Mouse (Mus musculus): ENCODE data around the gene Gbgt1. TPM values are rescaled to one million over a fixed set of nuclear protein-coding genes. Genes with fewer than 3 reads are reported as not detected.

Gene Gbgt1
- polyA plus RNA-seq, 1 experiment from 2014 or later = 0.70 TPM

DNA sequence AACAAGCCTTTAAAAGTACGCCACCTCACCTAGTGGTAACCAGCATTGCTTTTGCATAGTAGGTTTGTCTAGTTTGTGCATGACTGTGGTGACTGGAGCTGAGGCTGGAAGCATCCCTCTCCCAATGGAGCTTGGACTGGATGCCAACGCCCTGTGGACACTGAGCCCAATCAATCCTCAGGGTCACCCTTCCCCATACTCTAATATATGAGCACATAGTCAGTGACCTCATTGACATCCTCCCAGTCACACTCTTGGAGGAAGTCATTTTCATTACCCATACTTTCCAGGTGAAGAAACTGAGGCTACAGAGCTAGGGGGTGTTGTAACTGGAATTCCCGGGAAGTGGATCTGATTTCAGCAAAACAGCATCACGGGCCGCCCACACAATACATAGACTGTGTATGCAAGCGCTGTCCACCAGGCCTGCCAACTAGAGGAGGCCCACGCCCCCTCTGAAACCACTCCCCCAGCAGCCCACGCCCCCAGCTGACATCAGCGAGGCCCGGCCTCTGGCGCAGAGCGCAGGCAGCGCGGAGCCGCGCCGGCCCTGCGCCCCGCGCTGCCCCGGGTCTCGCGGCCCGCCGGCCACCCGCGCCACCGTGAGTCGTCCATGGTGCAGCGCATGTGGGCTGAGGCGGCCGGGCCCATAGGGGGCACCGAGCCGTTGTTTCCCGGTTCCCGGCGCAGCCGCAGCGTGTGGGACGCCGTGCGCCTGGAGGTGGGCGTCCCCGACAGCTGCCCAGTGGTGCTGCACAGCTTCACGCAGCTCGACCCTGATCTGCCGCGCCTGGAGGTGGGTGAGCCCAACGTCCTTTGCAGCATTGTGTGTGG lies 36.5 kb downstream of the Gbgt1 start:
- H3K9me3 ChIP-seq (replicated peaks; ENCODE audit: control insufficient read depth, low read length) = no peaks in the 10 kb centered on the region
- H3K27me3 ChIP-seq (ENCODE audit: control insufficient read depth, insufficient read depth, low read depth, low read length) = peaks cover 3% of the 10 kb centered on the region
- peak overlapping the region; percentile 53 for H3K9ac ChIP-seq (ENCODE audit: low read depth, low read length)
- peaks cover 4% of the 10 kb centered on the region for H3K4me1 ChIP-seq (ENCODE audit: control insufficient read depth, low read depth, low read length)
- H3K4me2 ChIP-seq (ENCODE audit: low read depth, low read length) = peak overlapping the region; percentile 67
- H3K4me3 ChIP-seq (ENCODE audit: low read depth, low read length) = peak overlapping the region; percentile 62
- no peak overlapping the region for H3K27ac ChIP-seq (ENCODE audit: low read length)
- 2% methylated on average over 49 of the region's 49 CpGs for WGBS (ENCODE audit: insufficient replicate concordance)
- no peaks in the 10 kb centered on the region for H3K36me3 ChIP-seq (ENCODE audit: control insufficient read depth, insufficient read depth)
- peak; percentile 92 for ATAC-seq (ENCODE audit: low read depth)

DNA sequence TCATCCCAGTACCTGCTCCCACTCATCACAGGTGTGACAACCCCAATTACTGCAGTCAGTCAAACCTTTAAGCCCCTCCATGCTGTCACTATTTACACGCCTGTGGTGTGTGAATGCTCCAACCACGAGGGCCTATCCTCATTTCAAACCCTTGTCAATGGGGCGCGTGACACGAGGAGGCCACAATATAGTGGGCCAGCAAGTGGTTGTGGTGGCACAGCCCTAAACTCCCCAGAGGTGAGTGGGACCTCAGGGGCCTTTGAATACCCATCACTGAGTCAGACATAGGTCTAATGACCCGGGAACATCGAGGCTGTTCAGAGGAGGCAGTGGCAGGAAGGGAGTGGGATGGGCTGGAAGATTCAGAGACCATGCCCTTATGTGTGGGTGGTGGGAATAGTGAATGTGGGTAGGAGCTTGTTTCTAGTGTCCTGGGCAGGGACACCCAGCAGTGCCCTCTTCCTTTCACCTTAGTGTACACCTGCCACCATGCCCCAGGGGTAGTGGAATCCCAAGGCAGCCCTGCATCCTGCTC lies 37.3 kb downstream of the Gbgt1 start:
- no peak for ATAC-seq (ENCODE audit: low read depth)
- peak overlapping the region; percentile 67 for H3K4me2 ChIP-seq (ENCODE audit: low read depth, low read length)
- H3K9ac ChIP-seq (ENCODE audit: low read depth, low read length) = peak overlapping the region; percentile 53
- peaks cover 4% of the 10 kb centered on the region for H3K4me1 ChIP-seq (ENCODE audit: control insufficient read depth, low read depth, low read length)
- no peaks in the 10 kb centered on the region for H3K9me3 ChIP-seq (replicated peaks; ENCODE audit: control insufficient read depth, low read length)
- peak overlapping the region; percentile 62 for H3K4me3 ChIP-seq (ENCODE audit: low read depth, low read length)
- no peak overlapping the region for H3K27ac ChIP-seq (ENCODE audit: low read length)
- peaks cover 3% of the 10 kb centered on the region for H3K27me3 ChIP-seq (ENCODE audit: control insufficient read depth, insufficient read depth, low read depth, low read length)
- no peaks in the 10 kb centered on the region for H3K36me3 ChIP-seq (ENCODE audit: control insufficient read depth, insufficient read depth)
- 48% methylated on average over 7 of the region's 7 CpGs for WGBS (ENCODE audit: insufficient replicate concordance)

DNA sequence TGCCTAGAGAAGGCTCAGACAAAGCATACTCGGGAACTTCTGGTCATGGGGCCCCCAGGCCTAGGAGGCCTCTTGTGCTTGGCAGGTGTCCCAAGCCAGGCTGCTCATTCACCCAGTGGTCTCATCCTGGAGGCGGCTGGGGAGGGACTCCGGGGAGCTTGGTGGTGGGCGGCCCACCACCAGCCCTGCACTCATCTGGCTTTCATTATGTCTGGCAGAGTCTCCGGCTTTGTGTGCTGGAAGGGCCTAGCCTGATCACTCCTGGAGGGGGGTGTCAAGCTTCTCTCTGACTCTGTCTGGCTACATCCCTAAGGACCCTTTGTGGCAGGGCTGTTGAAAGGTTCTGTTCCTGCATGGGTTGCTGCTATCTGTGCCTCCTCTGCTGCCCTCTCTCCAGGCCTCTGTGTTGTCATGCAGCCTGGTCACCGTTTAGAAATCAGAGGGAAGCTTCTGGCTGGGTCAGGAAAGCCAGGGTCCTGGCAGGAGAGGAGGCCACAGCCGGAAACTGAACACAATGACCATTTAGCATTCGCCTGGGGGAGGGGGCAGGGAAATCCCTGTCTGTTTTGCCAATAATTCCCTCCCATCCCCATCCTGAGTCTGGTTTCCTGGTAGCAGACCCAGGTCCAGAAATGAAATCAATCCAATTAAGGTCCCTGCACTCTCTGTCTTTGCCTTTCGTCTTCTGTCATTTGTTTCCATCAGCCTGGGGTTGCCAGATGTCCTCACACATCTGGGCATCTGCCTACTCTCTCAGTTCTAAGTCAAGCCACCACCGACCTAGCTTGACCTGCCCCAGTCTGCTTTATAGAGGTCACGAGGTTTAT lies 38.0 kb downstream of the Gbgt1 start:
- H3K4me3 ChIP-seq (ENCODE audit: low read depth, low read length) = no peak overlapping the region
- H3K36me3 ChIP-seq (ENCODE audit: control insufficient read depth, insufficient read depth) = no peaks in the 10 kb centered on the region
- ATAC-seq (ENCODE audit: low read depth) = no peak
- H3K9ac ChIP-seq (ENCODE audit: low read depth, low read length) = no peak overlapping the region
- no peak overlapping the region for H3K27ac ChIP-seq (ENCODE audit: low read length)
- peaks cover 3% of the 10 kb centered on the region for H3K27me3 ChIP-seq (ENCODE audit: control insufficient read depth, insufficient read depth, low read depth, low read length)
- H3K4me1 ChIP-seq (ENCODE audit: control insufficient read depth, low read depth, low read length) = peaks cover 9% of the 10 kb centered on the region
- 52% methylated on average over 11 of the region's 11 CpGs for WGBS (ENCODE audit: insufficient replicate concordance)
- H3K9me3 ChIP-seq (replicated peaks; ENCODE audit: control insufficient read depth, low read length) = no peaks in the 10 kb centered on the region
- no peak overlapping the region for H3K4me2 ChIP-seq (ENCODE audit: low read depth, low read length)

DNA sequence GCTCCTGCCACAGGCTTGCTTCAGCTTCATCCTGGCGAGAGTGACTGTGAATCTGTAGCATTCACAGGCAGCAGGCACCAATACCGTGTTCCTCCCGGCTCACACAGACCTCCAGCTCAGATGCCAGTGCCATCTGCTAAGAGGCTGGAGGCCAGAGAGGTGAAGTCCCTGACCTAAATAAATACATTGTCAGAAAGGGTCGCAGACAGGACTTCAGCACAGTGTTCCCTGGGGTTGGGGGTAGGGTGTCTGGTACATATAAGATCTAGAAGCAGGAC lies 38.5 kb downstream of the Gbgt1 start:
- Histone ChIP-seq H3K9ac (ENCODE audit: low read depth, low read length) (no peak overlapping the region), H3K9me3 (replicated peaks; ENCODE audit: control insufficient read depth, low read length) (no peaks in the 10 kb centered on the region), H3K27ac (ENCODE audit: low read length) (no peak overlapping the region), H3K4me1 (ENCODE audit: control insufficient read depth, low read depth, low read length) (peaks cover 11% of the 10 kb centered on the region), H3K4me3 (ENCODE audit: low read depth, low read length) (no peak overlapping the region), H3K36me3 (ENCODE audit: control insufficient read depth, insufficient read depth) (no peaks in the 10 kb centered on the region), H3K27me3 (ENCODE audit: control insufficient read depth, insufficient read depth, low read depth, low read length) (peaks cover 3% of the 10 kb centered on the region), H3K4me2 (ENCODE audit: low read depth, low read length) (no peak overlapping the region)
- WGBS (ENCODE audit: insufficient replicate concordance) = 56% methylated on average over 4 of the region's 4 CpGs
- no peak for ATAC-seq (ENCODE audit: low read depth)

DNA sequence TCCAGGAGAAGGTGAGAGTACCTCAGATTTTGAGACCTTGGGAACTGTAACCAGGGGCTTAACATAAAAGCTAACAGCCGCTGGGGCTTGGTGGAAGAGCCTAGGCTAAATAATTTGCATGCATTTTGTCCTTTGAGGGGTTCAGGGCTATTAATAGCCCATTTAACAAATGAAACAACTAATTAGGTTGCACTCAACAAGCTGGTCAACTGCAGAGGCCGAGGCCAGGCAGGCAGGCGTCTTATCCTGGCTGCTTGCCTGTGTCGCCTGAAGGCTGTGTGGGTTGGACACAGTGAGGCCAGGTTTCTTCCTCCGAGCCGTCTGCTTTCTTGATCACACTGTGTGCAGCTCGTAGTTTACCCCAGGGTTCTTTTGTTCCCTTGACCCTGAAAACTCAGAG lies 39.0 kb downstream of the Gbgt1 start:
- no peak for ATAC-seq (ENCODE audit: low read depth)
- H3K27ac ChIP-seq (ENCODE audit: low read length) = no peak overlapping the region
- H3K4me3 ChIP-seq (ENCODE audit: low read depth, low read length) = no peak overlapping the region
- 50% methylated on average over 7 of the region's 7 CpGs for WGBS (ENCODE audit: insufficient replicate concordance)
- no peaks in the 10 kb centered on the region for H3K9me3 ChIP-seq (replicated peaks; ENCODE audit: control insufficient read depth, low read length)
- H3K27me3 ChIP-seq (ENCODE audit: control insufficient read depth, insufficient read depth, low read depth, low read length) = peaks cover 3% of the 10 kb centered on the region
- H3K4me2 ChIP-seq (ENCODE audit: low read depth, low read length) = no peak overlapping the region
- no peak overlapping the region for H3K9ac ChIP-seq (ENCODE audit: low read depth, low read length)
- no peaks in the 10 kb centered on the region for H3K36me3 ChIP-seq (ENCODE audit: control insufficient read depth, insufficient read depth)
- H3K4me1 ChIP-seq (ENCODE audit: control insufficient read depth, low read depth, low read length) = peaks cover 15% of the 10 kb centered on the region

DNA sequence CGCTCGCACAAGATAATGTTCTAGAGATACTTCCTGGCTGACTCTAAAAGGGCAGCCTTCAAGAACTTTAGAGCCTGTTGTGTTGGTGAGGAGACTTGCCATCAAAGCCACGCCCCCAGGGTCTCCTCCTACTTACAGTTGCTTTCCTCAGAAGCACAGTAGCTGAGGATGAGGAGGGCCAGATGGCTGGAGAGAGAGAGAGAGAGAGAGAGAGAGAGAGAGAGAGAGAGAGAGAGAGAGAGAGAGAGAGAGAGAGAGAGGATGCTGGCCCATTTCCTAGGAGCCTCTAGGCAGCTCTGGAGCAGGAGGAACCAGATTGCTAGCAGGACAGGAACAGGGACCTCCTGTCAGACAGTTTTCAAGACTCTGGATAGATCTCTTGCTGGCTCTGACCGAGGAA lies 39.5 kb downstream of the Gbgt1 start:
- ATAC-seq (ENCODE audit: low read depth) = no peak
- Histone ChIP-seq H3K4me1 (ENCODE audit: control insufficient read depth, low read depth, low read length) (peaks cover 15% of the 10 kb centered on the region), H3K4me2 (ENCODE audit: low read depth, low read length) (no peak overlapping the region), H3K36me3 (ENCODE audit: control insufficient read depth, insufficient read depth) (no peaks in the 10 kb centered on the region), H3K27me3 (ENCODE audit: control insufficient read depth, insufficient read depth, low read depth, low read length) (peaks cover 3% of the 10 kb centered on the region), H3K4me3 (ENCODE audit: low read depth, low read length) (no peak overlapping the region), H3K9me3 (replicated peaks; ENCODE audit: control insufficient read depth, low read length) (no peaks in the 10 kb centered on the region), H3K9ac (ENCODE audit: low read depth, low read length) (no peak overlapping the region), H3K27ac (ENCODE audit: low read length) (no peak overlapping the region)
- 41% methylated on average over 4 of the region's 4 CpGs for WGBS (ENCODE audit: insufficient replicate concordance)

DNA sequence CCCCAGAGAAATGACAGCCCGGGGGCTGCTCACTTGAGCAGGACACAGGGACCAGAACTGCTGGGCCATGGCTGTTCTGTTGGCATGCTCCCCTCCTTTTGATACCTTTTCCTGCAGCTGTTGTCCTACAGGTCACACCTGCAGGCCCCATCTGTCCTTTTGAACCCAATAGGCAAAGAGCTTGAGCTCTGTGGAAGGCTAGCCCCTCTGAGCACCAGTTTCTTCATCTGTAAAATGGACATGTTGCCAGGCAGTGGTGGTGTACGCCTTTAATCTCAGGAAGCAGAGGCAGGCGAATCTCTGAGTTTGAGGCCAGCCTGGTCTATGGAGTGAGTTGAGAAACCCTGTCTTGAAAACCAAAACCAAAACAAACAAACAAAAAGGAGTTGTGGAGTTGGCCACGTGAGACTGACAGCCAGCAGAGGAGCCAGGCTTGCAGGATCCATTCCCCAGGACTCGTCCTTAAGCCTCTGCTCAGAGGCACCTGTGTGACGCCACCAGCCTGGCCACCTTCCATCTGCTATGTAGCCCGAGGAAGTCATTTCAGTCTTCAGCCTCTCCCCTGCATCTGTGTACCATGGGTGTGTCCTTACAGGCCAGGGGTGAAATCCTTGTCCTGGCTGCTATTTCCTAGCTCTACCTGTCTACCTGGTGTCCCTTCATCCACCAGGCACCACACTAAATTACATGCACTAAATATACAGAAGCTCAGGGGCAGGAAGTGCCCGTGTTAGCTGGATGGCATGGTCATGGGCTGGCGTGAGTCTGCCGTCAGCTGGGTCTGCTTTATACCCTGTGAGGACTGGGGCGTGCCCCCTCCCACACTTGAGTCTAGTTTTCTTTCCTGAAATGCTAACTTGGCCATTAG lies 40.3 kb downstream of the Gbgt1 start:
- Histone ChIP-seq H3K4me2 (ENCODE audit: low read depth, low read length) (no peak overlapping the region), H3K4me1 (ENCODE audit: control insufficient read depth, low read depth, low read length) (peaks cover 15% of the 10 kb centered on the region), H3K27me3 (ENCODE audit: control insufficient read depth, insufficient read depth, low read depth, low read length) (peaks cover 3% of the 10 kb centered on the region), H3K9ac (ENCODE audit: low read depth, low read length) (no peak overlapping the region), H3K27ac (ENCODE audit: low read length) (no peak overlapping the region), H3K4me3 (ENCODE audit: low read depth, low read length) (no peak overlapping the region), H3K9me3 (replicated peaks; ENCODE audit: control insufficient read depth, low read length) (no peaks in the 10 kb centered on the region), H3K36me3 (ENCODE audit: control insufficient read depth, insufficient read depth) (no peaks in the 10 kb centered on the region)
- WGBS (ENCODE audit: insufficient replicate concordance) = 48% methylated on average over 11 of the region's 11 CpGs
- ATAC-seq (ENCODE audit: low read depth) = no peak

DNA sequence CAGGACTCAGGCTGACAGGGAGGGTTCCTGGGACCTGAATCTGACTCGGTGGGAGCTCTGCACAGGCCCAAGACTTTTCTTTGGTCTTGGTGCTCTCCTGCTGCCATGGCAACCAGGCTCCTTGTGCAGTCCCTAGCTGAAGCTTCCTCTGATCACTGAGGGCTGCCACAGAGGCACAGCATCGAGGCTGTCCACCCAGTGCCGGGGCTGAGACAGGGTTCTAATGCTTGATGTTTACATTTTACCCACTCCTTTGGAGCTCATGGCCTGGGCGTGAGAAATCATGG lies 40.9 kb downstream of the Gbgt1 start:
- peaks cover 15% of the 10 kb centered on the region for H3K4me1 ChIP-seq (ENCODE audit: control insufficient read depth, low read depth, low read length)
- 52% methylated on average over 4 of the region's 4 CpGs for WGBS (ENCODE audit: insufficient replicate concordance)
- H3K27me3 ChIP-seq (ENCODE audit: control insufficient read depth, insufficient read depth, low read depth, low read length) = peaks cover 3% of the 10 kb centered on the region
- ATAC-seq (ENCODE audit: low read depth) = no peak
- H3K9ac ChIP-seq (ENCODE audit: low read depth, low read length) = no peak overlapping the region
- H3K27ac ChIP-seq (ENCODE audit: low read length) = no peak overlapping the region
- H3K4me2 ChIP-seq (ENCODE audit: low read depth, low read length) = no peak overlapping the region
- no peak overlapping the region for H3K4me3 ChIP-seq (ENCODE audit: low read depth, low read length)
- no peaks in the 10 kb centered on the region for H3K36me3 ChIP-seq (ENCODE audit: control insufficient read depth, insufficient read depth)
- no peaks in the 10 kb centered on the region for H3K9me3 ChIP-seq (replicated peaks; ENCODE audit: control insufficient read depth, low read length)

Data from liver, embryonic 16.5 days (tissue).